Mouse (Mus musculus) liver, postnatal 0 days (tissue): ENCODE data around the gene Bicra. TPM values are rescaled to one million over a fixed set of nuclear protein-coding genes. Genes with fewer than 3 reads are reported as not detected.

Experiments
- ATAC-seq: fragments of 200-750 bp; cut with Nextera tagmentation; 2 replicates; pipeline ENCODE4 v1.8.0; 2017; ENCODE audit warnings: mild to moderate bottlenecking, moderate library complexity
- DNase-seq: peaks from one replicate; pipeline ENCODE4 v3.0.0-alpha.2; 2016
- H3K27ac ChIP-seq: fragments of 300-500 bp; sonication (generic); 2 replicates; pipeline ENCODE4 v1.5.1; 2014; ENCODE audit warnings: antibody characterized with exemption, moderate library complexity, mild to moderate bottlenecking, low read depth
- H3K27me3 ChIP-seq: fragments of 300-500 bp; sonication (generic); 2 replicates; pipeline ENCODE4 v1.6.1; 2014; ENCODE audit warnings: low read length, control low read depth, mixed read lengths; ENCODE audit not compliant: insufficient read depth
- H3K36me3 ChIP-seq: fragments of 300-500 bp; sonication (generic); replicated peaks from 2 replicates; pipeline ENCODE4 v1.6.1; 2014; ENCODE audit warnings: mild to moderate bottlenecking, control low read depth, low read length, moderate library complexity, mixed read lengths; ENCODE audit not compliant: insufficient read depth
- H3K4me1 ChIP-seq: fragments of 300-500 bp; sonication (generic); 2 replicates; pipeline ENCODE4 v1.6.1; 2014; ENCODE audit warnings: antibody characterized with exemption, mild to moderate bottlenecking, control low read depth; ENCODE audit not compliant: insufficient read depth
- H3K4me2 ChIP-seq: fragments of 300-500 bp; sonication (generic); 2 replicates; pipeline ENCODE4 v1.6.1; 2014; ENCODE audit warnings: low read depth, mild to moderate bottlenecking, low read length, moderate library complexity, mixed read lengths
- H3K4me3 ChIP-seq: fragments of 300-500 bp; sonication (generic); 2 replicates; pipeline ENCODE4 v1.5.1; 2014; ENCODE audit warnings: low read depth, low read length
- H3K9ac ChIP-seq: fragments of 300-500 bp; sonication (generic); replicated peaks from 2 replicates; pipeline ENCODE4 v1.6.1; 2014; ENCODE audit warnings: mild to moderate bottlenecking, moderate library complexity
- H3K9me3 ChIP-seq: fragments of 300-500 bp; sonication (generic); 2 replicates; pipeline ENCODE4 v1.6.1; 2016; ENCODE audit warnings: mild to moderate bottlenecking, control low read depth, low read length, mixed read lengths
- CTCF ChIP-seq: sonication (generic); IDR thresholded peaks from 2 replicates; pipeline ENCODE4 v1.5.1; 2016; ENCODE audit warnings: antibody characterized with exemption, low read depth
- EP300 ChIP-seq: IDR thresholded peaks from 2 replicates; pipeline ENCODE4 v1.6.1; 2016; ENCODE audit warnings: antibody characterized with exemption, low read depth, mild to moderate bottlenecking
- WGBS: fragments of 180-500 bp; shearing (Covaris S2); extraction: QIAGEN DNeasy Blood & Tissue Kit; methylation state at CpG from one replicate; pipeline ENCODE4 v1.1.7; 2014; ENCODE audit not compliant: insufficient replicate concordance; 5-methylcytosine and 5-hydroxymethylcytosine counted together
- polyA plus RNA-seq: library from polyadenylated mRNA; unstranded; fragments of >200 nt; fragmentation: Nextera tagmentation; extraction: Ambion mirVana; gene quantifications from 2 replicates; pipeline ENCODE4 v1.2.1, GENCODE M21; 2015

The Bicra gene
- polyA plus RNA-seq, 1 experiment from 2014 or later: 1.0 TPM

GRCm38 (mm10) chr7:16071906-16072305, 24.2 kb upstream of the Bicra start:
- Histone ChIP-seq H3K27me3 (no peaks in the 10 kb centered on the region), H3K4me3 (no peak overlapping the region), H3K36me3 (no peaks in the 10 kb centered on the region), H3K9ac (no peak overlapping the region), H3K4me1 (peaks cover 12% of the 10 kb centered on the region; the same call in 1 of the 2 replicates), H3K4me2 (no peak overlapping the region), H3K9me3 (no peaks in the 10 kb centered on the region), H3K27ac (no peak overlapping the region)
- TF ChIP-seq CTCF: no peak
- no peak for TF ChIP-seq EP300
- WGBS: 68% methylated on average over 6 of the region's 6 CpGs
- peak; percentile 78 for ATAC-seq
- DNase-seq: no peak

- H3K4me2 ChIP-seq: no peak overlapping the region
These were observed 23.1 kb upstream of the Bicra start for GRCm38 (mm10) chr7:16070846-16071245.

GRCm38 (mm10) chr7:16063490-16063889, 15.8 kb upstream of the Bicra start:
- Histone ChIP-seq H3K27ac (no peak overlapping the region), H3K9me3 (no peaks in the 10 kb centered on the region), H3K4me2 (no peak overlapping the region), H3K36me3 (no peaks in the 10 kb centered on the region), H3K4me3 (no peak overlapping the region), H3K9ac (no peak overlapping the region), H3K27me3 (no peaks in the 10 kb centered on the region), H3K4me1 (no peaks in the 10 kb centered on the region)
- WGBS: 33% methylated on average over 4 of the region's 4 CpGs
- no peak for TF ChIP-seq EP300
- peak; percentile 67 for TF ChIP-seq CTCF
- ATAC-seq (no peak), DNase-seq (peak; percentile 24)

More at GRCm38 (mm10) chr7:16070846-16071245, 23.1 kb upstream of the Bicra start:
- ATAC-seq: no peak
- Histone ChIP-seq H3K27me3 (no peaks in the 10 kb centered on the region), H3K4me1 (peaks cover 12% of the 10 kb centered on the region; the same call in 1 of the 2 replicates), H3K9me3 (no peaks in the 10 kb centered on the region), H3K27ac (no peak overlapping the region), H3K36me3 (no peaks in the 10 kb centered on the region), H3K4me3 (no peak overlapping the region), H3K9ac (no peak overlapping the region)
- DNase-seq: no peak
- no peak for TF ChIP-seq CTCF
- no peak for TF ChIP-seq EP300

- Histone ChIP-seq H3K27me3 (no peaks in the 10 kb centered on the region), H3K9ac (no peak overlapping the region), H3K4me1 (no peaks in the 10 kb centered on the region), H3K4me2 (no peak overlapping the region), H3K36me3 (no peaks in the 10 kb centered on the region), H3K9me3 (no peaks in the 10 kb centered on the region), H3K4me3 (no peak overlapping the region), H3K27ac (no peak overlapping the region)
- DNase-seq: no peak
- TF ChIP-seq EP300 (no peak), CTCF (no peak)
- WGBS: 71% methylated on average over 15 of the region's 15 CpGs
- ATAC-seq: no peak
These were observed 14.3 kb upstream of the Bicra start for GRCm38 (mm10) chr7:16062099-16062420.

GRCm38 (mm10) chr7:16061219-16062098, 13.7 kb upstream of the Bicra start, which contains the start of gene Zfp541:
Zfp541 (plus strand) TSS chr7:16061814.
- WGBS: 61% methylated on average over 66 of the region's 80 CpGs
- no peak for ATAC-seq
- DNase-seq: no peak
- no peak for TF ChIP-seq EP300
- TF ChIP-seq CTCF: no peak
- Histone ChIP-seq H3K27me3 (no peaks in the 10 kb centered on the region), H3K4me1 (no peaks in the 10 kb centered on the region; the same call in 1 of the 2 replicates), H3K9me3 (no peaks in the 10 kb centered on the region), H3K36me3 (no peaks in the 10 kb centered on the region), H3K27ac (no peak within 1 kb of the TSS), H3K9ac (no peak within 1 kb of the TSS), H3K4me3 (no peak within 1 kb of the TSS), H3K4me2 (no peak within 1 kb of the TSS)

- Histone ChIP-seq H3K27me3 (no peaks in the 10 kb centered on the region), H3K9me3 (no peaks in the 10 kb centered on the region), H3K4me2 (no peak overlapping the region), H3K27ac (peak overlapping the region; percentile 46), H3K9ac (no peak overlapping the region), H3K4me3 (no peak overlapping the region), H3K36me3 (no peaks in the 10 kb centered on the region), H3K4me1 (peaks cover 12% of the 10 kb centered on the region)
- WGBS: 38% methylated on average over 2 of the region's 2 CpGs
- ATAC-seq (no peak), DNase-seq (no peak)
- TF ChIP-seq CTCF (no peak), EP300 (no peak)
These were observed 9.4 kb upstream of the Bicra start for GRCm38 (mm10) chr7:16057136-16057534.
